Mouse (Mus musculus): ENCODE measurements at regions not wholly inside any gene's neighbourhood (a gene's known extent, or its start where the extent isn't known, plus 50 kb on each side); places are given as distances from the start of the nearest gene placed in this dataset.

DNA sequence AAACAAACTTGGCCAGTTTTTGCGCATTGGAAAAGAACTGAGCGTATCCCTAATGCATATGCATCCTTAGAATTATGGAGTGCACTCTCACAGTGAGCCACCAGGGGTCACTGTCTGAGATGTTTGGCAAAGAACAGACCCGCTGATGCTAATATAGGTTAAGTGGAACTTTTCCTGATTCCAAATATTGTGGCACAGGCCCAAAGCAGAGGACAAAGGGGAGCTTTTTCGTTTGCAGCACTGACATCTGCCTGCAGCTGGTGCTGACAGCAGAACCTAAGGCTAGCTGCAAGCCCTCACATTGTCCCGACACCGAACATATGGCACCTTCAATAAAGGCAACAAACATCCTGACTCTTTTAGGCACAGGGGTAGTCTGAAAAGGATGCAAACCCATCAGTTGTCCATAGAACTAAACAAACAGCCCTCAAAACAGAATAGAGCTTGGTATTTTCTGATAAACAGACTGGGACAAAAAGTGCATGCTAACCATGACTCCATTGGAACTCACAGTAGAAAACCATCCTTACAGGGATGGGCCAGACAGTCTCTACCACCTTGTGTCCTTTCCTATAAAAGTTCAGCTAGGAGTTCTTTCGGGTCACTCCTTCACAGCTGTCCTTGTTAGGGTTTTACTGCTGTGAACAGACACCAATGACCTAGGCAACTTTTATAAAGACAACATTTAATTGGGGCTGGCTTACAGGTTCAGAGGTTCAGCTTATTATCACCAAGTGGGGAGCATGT lies 87.1 kb upstream of the Gm34302 start:
- H3K9me3 ChIP-seq = no peaks in the 10 kb centered on the region
- WGBS = 45% methylated on average over 7 of the region's 7 CpGs
- no peak overlapping the region for H3K4me3 ChIP-seq
- H3K4me2 ChIP-seq = no peak overlapping the region
- no peaks in the 10 kb centered on the region for H3K27me3 ChIP-seq
- no peak overlapping the region for H3K9ac ChIP-seq
- no peak overlapping the region for H3K27ac ChIP-seq
- no peaks in the 10 kb centered on the region for H3K36me3 ChIP-seq
- peaks cover 2% of the 10 kb centered on the region; the same call in 1 of the 2 replicates for H3K4me1 ChIP-seq
- no peak for ATAC-seq (ENCODE audit: insufficient number of reproducible peaks, low FRiP score, low TSS enrichment, low read depth)

GRCm38 (mm10) chr3:63570082-63570481 lies 86.4 kb upstream of the Gm34302 start:
- no peaks in the 10 kb centered on the region for H3K27me3 ChIP-seq
- ATAC-seq (ENCODE audit: insufficient number of reproducible peaks, low FRiP score, low TSS enrichment, low read depth) = no peak
- H3K36me3 ChIP-seq = no peaks in the 10 kb centered on the region
- peaks cover 2% of the 10 kb centered on the region; the same call in 1 of the 2 replicates for H3K4me1 ChIP-seq
- no peaks in the 10 kb centered on the region for H3K9me3 ChIP-seq
- H3K4me2 ChIP-seq = no peak overlapping the region
- H3K27ac ChIP-seq = no peak overlapping the region
- 56% methylated on average over 1 of the region's 1 CpGs for WGBS
- H3K4me3 ChIP-seq = no peak overlapping the region
- H3K9ac ChIP-seq = no peak overlapping the region

DNA sequence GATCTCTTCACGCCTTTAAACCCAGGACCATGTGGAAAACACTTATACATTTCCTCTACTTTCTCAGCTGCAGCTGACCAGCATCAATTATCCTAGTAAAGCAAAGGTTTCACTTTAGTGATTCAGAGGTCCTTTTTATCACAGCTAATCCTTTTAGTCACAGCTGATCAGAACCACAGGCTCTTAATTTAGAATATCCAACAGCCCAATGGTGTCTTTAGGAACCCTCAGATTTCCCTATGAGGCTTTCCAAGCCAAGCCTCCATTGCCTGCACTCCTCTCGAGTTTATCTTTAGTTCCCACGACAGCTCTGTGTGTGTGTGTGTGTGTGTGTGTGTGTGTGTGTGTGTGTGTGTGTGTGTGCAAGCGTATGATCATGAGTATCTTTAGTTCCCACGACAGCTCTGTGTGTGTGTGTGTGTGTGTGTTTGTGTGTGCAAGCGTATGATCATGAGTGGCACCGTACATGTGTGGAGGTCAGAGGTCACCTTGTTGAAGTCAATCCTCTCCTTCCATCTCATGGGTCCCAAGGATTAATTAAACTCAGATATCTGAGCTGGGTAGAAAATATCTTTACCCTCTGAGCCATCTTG lies 85.4 kb upstream of the Gm34302 start:
- H3K9me3 ChIP-seq = no peaks in the 10 kb centered on the region
- WGBS = 77% methylated on average over 7 of the region's 7 CpGs

GRCm38 (mm10) chr3:63567726-63568125 lies 84.0 kb upstream of the Gm34302 start:
- WGBS = 87% methylated on average over 3 of the region's 3 CpGs

More for the DNA sequence above, 85.4 kb upstream of the Gm34302 start:
- no peak for ATAC-seq (ENCODE audit: insufficient number of reproducible peaks, low FRiP score, low TSS enrichment, low read depth)
- H3K4me2 ChIP-seq = no peak overlapping the region
- no peaks in the 10 kb centered on the region for H3K27me3 ChIP-seq
- peaks cover 2% of the 10 kb centered on the region; the same call in 1 of the 2 replicates for H3K4me1 ChIP-seq
- H3K36me3 ChIP-seq = no peaks in the 10 kb centered on the region
- no peak overlapping the region for H3K27ac ChIP-seq
- H3K4me3 ChIP-seq = no peak overlapping the region
- no peak overlapping the region for H3K9ac ChIP-seq

DNA sequence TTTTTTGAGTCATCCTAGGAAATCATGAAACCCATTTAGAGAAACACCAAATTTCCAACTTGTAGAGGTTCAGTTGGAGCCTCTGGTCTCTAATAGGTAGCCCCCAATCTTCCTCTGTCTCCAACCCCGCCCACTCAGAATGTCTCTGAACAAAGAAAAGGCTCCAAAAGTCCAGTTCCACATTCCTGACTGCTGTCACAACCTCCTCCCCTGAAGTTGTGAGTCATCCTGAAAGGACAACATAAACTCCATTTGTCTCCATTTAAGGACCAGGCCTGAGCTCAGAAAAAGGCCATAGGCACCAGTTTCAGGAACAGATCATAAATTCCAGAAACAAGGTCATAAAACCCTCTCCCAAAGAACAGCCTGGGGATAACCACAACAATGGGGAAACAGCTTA lies 79.4 kb upstream of the Gm34302 start:
- no peak overlapping the region for H3K9ac ChIP-seq
- no peaks in the 10 kb centered on the region for H3K27me3 ChIP-seq
- H3K4me1 ChIP-seq = no peaks in the 10 kb centered on the region
- 77% methylated on average over 1 of the region's 1 CpGs for WGBS
- H3K9me3 ChIP-seq = no peaks in the 10 kb centered on the region
- ATAC-seq (ENCODE audit: insufficient number of reproducible peaks, low FRiP score, low TSS enrichment, low read depth) = no peak
- no peaks in the 10 kb centered on the region for H3K36me3 ChIP-seq
- no peak overlapping the region for H3K4me2 ChIP-seq
- H3K27ac ChIP-seq = no peak overlapping the region
- no peak overlapping the region for H3K4me3 ChIP-seq

More at GRCm38 (mm10) chr3:63567726-63568125, 84.0 kb upstream of the Gm34302 start:
- H3K36me3 ChIP-seq = no peaks in the 10 kb centered on the region
- peaks cover 2% of the 10 kb centered on the region; the same call in 1 of the 2 replicates for H3K4me1 ChIP-seq
- no peak overlapping the region for H3K4me2 ChIP-seq
- H3K9me3 ChIP-seq = no peaks in the 10 kb centered on the region
- ATAC-seq (ENCODE audit: insufficient number of reproducible peaks, low FRiP score, low TSS enrichment, low read depth) = no peak
- no peak overlapping the region for H3K4me3 ChIP-seq
- no peaks in the 10 kb centered on the region for H3K27me3 ChIP-seq
- H3K27ac ChIP-seq = no peak overlapping the region
- H3K9ac ChIP-seq = no peak overlapping the region

DNA sequence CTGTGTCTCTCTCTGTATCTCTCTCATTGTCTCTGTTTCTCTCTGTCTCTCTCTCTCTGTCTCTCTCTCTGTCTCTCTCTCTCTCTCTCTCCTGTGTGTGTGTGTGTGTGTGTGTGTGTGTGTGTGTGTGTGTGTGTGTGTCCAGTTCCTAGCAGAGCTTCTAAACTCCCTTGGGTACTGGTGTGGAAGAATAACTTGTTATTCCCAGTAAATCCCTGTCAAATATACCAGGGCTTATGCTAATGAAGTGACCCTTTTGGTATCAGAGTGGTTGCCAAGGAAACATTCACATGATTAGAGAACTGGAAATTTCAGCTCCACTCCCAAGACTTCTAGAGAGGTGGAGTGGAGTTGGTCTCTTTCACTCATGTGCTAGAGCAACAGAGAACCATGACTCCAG lies 78.9 kb upstream of the Gm34302 start:
- Histone ChIP-seq H3K9me3 (no peaks in the 10 kb centered on the region), H3K4me2 (no peak overlapping the region), H3K27me3 (no peaks in the 10 kb centered on the region), H3K36me3 (no peaks in the 10 kb centered on the region), H3K4me1 (no peaks in the 10 kb centered on the region), H3K27ac (no peak overlapping the region), H3K4me3 (no peak overlapping the region), H3K9ac (no peak overlapping the region)
- ATAC-seq (ENCODE audit: insufficient number of reproducible peaks, low FRiP score, low TSS enrichment, low read depth) = no peak

DNA sequence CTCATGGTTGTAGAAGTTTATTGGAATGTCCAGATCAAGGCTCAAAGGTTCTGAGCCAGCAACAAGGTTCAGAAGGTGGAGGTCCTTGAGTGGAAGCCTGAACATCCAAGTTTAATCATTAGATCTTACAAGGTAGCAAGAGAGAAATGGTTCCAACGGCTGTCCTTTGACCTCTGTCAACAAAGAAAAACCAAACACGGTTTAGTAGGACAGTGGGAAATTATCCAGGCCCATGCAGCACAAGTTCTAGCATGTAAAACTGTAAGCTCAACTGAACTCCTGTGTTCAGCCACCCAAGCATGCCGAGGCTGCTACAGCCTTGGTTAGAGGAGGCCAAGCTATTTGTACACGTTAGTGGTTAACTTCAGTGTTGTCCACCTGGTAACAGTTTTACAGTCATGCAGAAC lies 77.1 kb upstream of the Gm34302 start:
- 63% methylated on average over 4 of the region's 4 CpGs for whole genome bisulfite sequencing
- ATAC-seq (ENCODE audit: insufficient number of reproducible peaks, low FRiP score, low TSS enrichment, low read depth) = no peak
- no peak overlapping the region for H3K27ac ChIP-seq

GRCm38 (mm10) chr3:63556741-63557140 lies 73.1 kb upstream of the Gm34302 start:
- WGBS = 82% methylated on average over 1 of the region's 1 CpGs

More for the DNA sequence above, 77.1 kb upstream of the Gm34302 start:
- Histone ChIP-seq H3K36me3 (no peaks in the 10 kb centered on the region), H3K4me1 (no peaks in the 10 kb centered on the region), H3K9me3 (no peaks in the 10 kb centered on the region), H3K4me3 (no peak overlapping the region), H3K9ac (no peak overlapping the region), H3K27me3 (no peaks in the 10 kb centered on the region), H3K4me2 (no peak overlapping the region)

GRCm38 (mm10) chr3:63554872-63555271 lies 71.2 kb upstream of the Gm34302 start:
- no peaks in the 10 kb centered on the region for H3K9me3 ChIP-seq
- H3K27me3 ChIP-seq = no peaks in the 10 kb centered on the region
- H3K4me2 ChIP-seq = peak overlapping the region; percentile 26; the same call in 1 of the 2 replicates
- 6% methylated on average over 9 of the region's 9 CpGs for WGBS
- no peak overlapping the region for H3K9ac ChIP-seq
- no peaks in the 10 kb centered on the region for H3K36me3 ChIP-seq
- H3K4me1 ChIP-seq = 0 out of 2 replicates have a peak, but pooled peaks cover 2% of the 10 kb centered on the region
- no peak overlapping the region for H3K27ac ChIP-seq
- H3K4me3 ChIP-seq = 0 out of 2 replicates have a peak overlapping the region, but pooled peaks have one; percentile 14
- ATAC-seq (ENCODE audit: insufficient number of reproducible peaks, low FRiP score, low TSS enrichment, low read depth) = no peak

More at GRCm38 (mm10) chr3:63556741-63557140, 73.1 kb upstream of the Gm34302 start:
- H3K4me3 ChIP-seq = no peak overlapping the region
- no peak for ATAC-seq (ENCODE audit: insufficient number of reproducible peaks, low FRiP score, low TSS enrichment, low read depth)
- H3K4me2 ChIP-seq = no peak overlapping the region
- 0 out of 2 replicates have a peak, but pooled peaks cover 2% of the 10 kb centered on the region for H3K4me1 ChIP-seq
- H3K27me3 ChIP-seq = no peaks in the 10 kb centered on the region
- no peak overlapping the region for H3K27ac ChIP-seq
- no peaks in the 10 kb centered on the region for H3K36me3 ChIP-seq
- no peaks in the 10 kb centered on the region for H3K9me3 ChIP-seq
- H3K9ac ChIP-seq = no peak overlapping the region

- Histone ChIP-seq H3K4me1 (0 out of 2 replicates have a peak, but pooled peaks cover 2% of the 10 kb centered on the region), H3K27ac (no peak overlapping the region), H3K9me3 (no peaks in the 10 kb centered on the region), H3K4me3 (no peak overlapping the region), H3K27me3 (no peaks in the 10 kb centered on the region), H3K4me2 (no peak overlapping the region), H3K9ac (no peak overlapping the region), H3K36me3 (no peaks in the 10 kb centered on the region)
- WGBS = 86% methylated on average over 2 of the region's 2 CpGs
- no peak for ATAC-seq (ENCODE audit: insufficient number of reproducible peaks, low FRiP score, low TSS enrichment, low read depth)
These were observed 69.7 kb upstream of the Gm34302 start for GRCm38 (mm10) chr3:63553426-63553825.

DNA sequence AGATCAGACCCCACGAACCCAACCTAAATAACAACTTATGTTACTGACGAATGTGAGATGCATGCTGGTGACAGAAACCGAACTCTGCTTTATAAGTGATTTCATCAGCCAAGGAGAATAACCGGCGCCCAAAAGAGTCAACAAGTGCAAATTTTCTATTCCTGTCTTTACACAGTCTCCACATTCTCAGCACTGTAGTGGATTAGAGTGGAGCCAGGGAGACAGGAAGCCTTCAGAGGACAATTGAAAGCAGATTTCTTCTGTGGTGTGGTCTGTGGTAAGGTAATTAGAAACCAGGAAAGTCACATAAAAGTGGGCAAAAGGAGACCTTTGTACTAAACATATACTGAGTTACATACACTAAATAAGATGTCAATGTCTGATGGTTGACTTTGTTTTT lies 68.0 kb upstream of the Gm34302 start:
- Histone ChIP-seq H3K4me3 (no peak overlapping the region), H3K9ac (no peak overlapping the region), H3K27me3 (no peaks in the 10 kb centered on the region), H3K9me3 (no peaks in the 10 kb centered on the region), H3K4me1 (0 out of 2 replicates have a peak, but pooled peaks cover 2% of the 10 kb centered on the region), H3K4me2 (no peak overlapping the region), H3K36me3 (no peaks in the 10 kb centered on the region), H3K27ac (no peak overlapping the region)
- ATAC-seq (ENCODE audit: insufficient number of reproducible peaks, low FRiP score, low TSS enrichment, low read depth) = peak; percentile 52; the same call in 1 of the 2 replicates
- 37% methylated on average over 5 of the region's 5 CpGs for WGBS

- no peaks in the 10 kb centered on the region for H3K36me3 ChIP-seq
- no peaks in the 10 kb centered on the region for H3K4me1 ChIP-seq
- no peak for ATAC-seq (ENCODE audit: insufficient number of reproducible peaks, low FRiP score, low TSS enrichment, low read depth)
- no peaks in the 10 kb centered on the region for H3K27me3 ChIP-seq
- H3K9me3 ChIP-seq = no peaks in the 10 kb centered on the region
- H3K9ac ChIP-seq = no peak overlapping the region
- no peak overlapping the region for H3K27ac ChIP-seq
- H3K4me3 ChIP-seq = no peak overlapping the region
- no peak overlapping the region for H3K4me2 ChIP-seq
- 70% methylated on average over 4 of the region's 4 CpGs for WGBS
These were observed 59.1 kb upstream of the Gm34302 start for GRCm38 (mm10) chr3:63542638-63543408.
